Mouse (Mus musculus): ENCODE results near the gene Gna13. TPM values are rescaled to one million over a fixed set of nuclear protein-coding genes. Genes with fewer than 3 reads are reported as not detected.

Gna13 gene
- total and polyA plus RNA-seq, 3 experiments = 32.2 to 57.6 (median 39.3) TPM

DNA sequence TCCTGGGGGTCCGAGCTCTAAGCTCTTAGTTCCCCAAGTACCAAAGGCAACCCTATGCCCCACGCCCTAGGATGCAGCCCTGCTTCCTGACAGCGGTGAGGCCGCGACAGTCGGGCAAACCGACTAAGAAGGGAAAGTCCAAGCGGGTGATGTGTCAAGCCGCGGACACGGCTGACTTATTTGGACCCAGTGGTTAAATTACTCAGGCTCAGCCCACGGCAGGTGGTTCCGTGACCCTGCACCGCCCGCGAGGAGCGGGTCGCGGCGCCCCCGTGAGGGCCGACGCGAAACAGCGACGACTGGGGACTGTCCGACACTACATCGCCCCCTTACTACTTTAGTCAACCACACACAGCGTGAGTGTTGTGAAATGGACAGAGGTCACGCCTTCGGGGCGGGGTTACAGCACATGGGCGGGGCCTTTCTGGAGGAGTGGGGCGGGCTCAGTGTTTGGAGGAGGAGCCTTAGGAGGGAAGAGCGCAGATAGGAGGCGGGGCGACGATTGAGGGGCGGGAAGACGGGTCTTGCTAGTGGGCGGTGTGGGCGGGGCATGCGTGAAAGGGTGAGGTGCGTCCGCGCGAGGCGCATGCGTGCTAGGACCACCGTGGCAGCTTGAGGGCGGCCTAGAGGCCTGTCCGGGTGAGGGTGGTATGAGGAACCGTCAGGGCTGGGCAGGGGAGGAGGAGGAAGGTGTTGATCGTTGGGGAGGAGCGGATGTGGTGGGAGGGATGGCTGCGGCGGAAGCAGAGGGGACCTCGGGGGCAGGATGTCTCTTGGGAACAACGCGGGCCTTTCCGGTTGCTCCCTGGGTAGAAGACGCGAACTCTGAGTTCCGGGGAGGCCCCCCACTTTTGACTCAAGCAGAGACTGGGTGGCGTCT, 63.0 kb downstream of the Gna13 start, which contains the start of gene Amz2 (continued):
- TF ChIP-seq POLR2A (IDR thresholded peaks at IDR 0.05; ENCODE audit: low read depth, low read length) = peak; percentile 56; the same call in 1 of the 2 replicates

DNA sequence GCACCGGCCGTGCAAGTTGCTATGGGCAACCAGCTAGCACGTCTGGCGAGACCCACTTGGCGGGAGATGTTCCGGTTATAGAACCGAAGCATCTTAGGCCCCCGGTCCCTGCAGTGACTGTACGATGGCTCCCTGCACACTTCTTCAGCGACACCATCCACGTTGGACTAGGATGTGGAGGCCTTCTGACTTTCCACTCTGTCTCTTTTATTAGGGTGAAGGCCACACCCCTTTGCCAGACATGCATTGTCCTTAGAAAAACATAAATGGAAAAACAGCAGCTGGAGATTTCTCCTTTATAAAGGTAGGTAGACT, 63.6 kb downstream of the Gna13 start:
- peak overlapping the region; percentile 57 to 77 (median 70) for H3K4me3 ChIP-seq (replicated peaks in 1 of 3; ENCODE audit: low read depth in 2 of 3, low read length in 2 of 3, poor library complexity in 1 of 3)
- TF ChIP-seq ZNF384 (IDR thresholded peaks at IDR 0.05; ENCODE audit: low read depth, low read length) (no peak), SIN3A (IDR thresholded peaks at IDR 0.05; ENCODE audit: low read length) (peak; percentile 16; the same call in 1 of the 2 replicates), MXI1 (IDR thresholded peaks at IDR 0.05; ENCODE audit: low read depth, low read length) (peak; percentile 92), TBP (conservative IDR thresholded peaks at IDR 0.05; ENCODE audit: low read depth, low read length) (peak; percentile 85), EP300 (IDR thresholded peaks at IDR 0.05; ENCODE audit: low read length) (no peak)
- H3K27ac ChIP-seq (ENCODE audit: insufficient read depth, low read depth) = peak overlapping the region; percentile 82
- no peaks in the 10 kb centered on the region; the same call in 1 of the 2 replicates for H3K79me2 ChIP-seq (replicated peaks; ENCODE audit: control insufficient read depth, extremely low read depth, insufficient read depth, poor library complexity, severe bottlenecking)
- in situ Hi-C loops (cut with MboI; ENCODE audit: low pct_ligation_motif_present, low pct_unique_long_range_greater_than_20kb, low sequenced_read_pairs) (loop anchor here (5.0 kb wide), 1 partner anchor 94 kb away; no protein-coding TSS in a partner anchor), dilution Hi-C loops (cut with MboI; ENCODE audit: extremely low pct_ligation_motif_present, extremely low pct_unique_long_range_greater_than_20kb, low sequenced_read_pairs) (no loop called here)
- peaks cover 15 to 36% of the 10 kb centered on the region in 2 experiments for H3K4me1 ChIP-seq (ENCODE audit: control insufficient read depth in 1 of 2, insufficient read depth in 2 of 2)
- H3K36me3 ChIP-seq (replicated peaks in 1 of 2; ENCODE audit: control insufficient read depth in 1 of 2, insufficient read depth in 1 of 2, low read length in 1 of 2) = peaks cover 16 to 22% of the 10 kb centered on the region in 2 experiments
- DNase-seq (ENCODE audit: extremely low read depth) = no peak
- no peaks in the 10 kb centered on the region for H3K27me3 ChIP-seq (replicated peaks)
- peak overlapping the region; percentile 89; the same call in 1 of the 2 replicates for H3K4me2 ChIP-seq (ENCODE audit: insufficient read depth, low read depth, poor library complexity, severe bottlenecking)
- H3K9ac ChIP-seq (ENCODE audit: insufficient read depth, low read depth) = peak overlapping the region; percentile 76
- H3K9me3 ChIP-seq (replicated peaks; ENCODE audit: low read length) = peaks cover 9% of the 10 kb centered on the region

DNA sequence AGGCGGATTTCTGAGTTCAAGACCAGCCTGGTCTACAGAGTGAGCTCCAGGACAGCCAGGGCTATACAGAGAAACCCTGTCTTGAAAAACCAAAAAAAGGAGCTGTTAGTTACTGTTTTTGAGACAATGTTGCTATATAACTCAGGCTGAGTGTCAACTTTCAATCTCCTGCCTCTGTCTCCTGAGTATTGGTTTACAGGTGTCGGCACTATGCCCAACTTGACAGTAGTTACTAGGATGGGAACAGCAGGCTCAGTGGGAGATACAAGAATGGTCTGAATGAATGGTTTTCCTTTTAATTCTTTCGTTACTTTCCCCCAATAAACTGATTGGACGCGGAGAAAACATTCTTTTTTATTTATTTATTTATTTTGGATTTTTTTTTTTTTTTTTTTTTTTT, 64.7 kb downstream of the Gna13 start:
- peak overlapping the region; percentile 76; the same call in 1 of the 2 replicates for H3K9ac ChIP-seq (ENCODE audit: insufficient read depth, low read depth)
- no peak overlapping the region for H3K4me3 ChIP-seq (replicated peaks in 1 of 3; ENCODE audit: low read depth in 2 of 3, low read length in 2 of 3, poor library complexity in 1 of 3)
- dilution Hi-C loops (cut with MboI; ENCODE audit: extremely low pct_ligation_motif_present, extremely low pct_unique_long_range_greater_than_20kb, low sequenced_read_pairs) (no loop called here), in situ Hi-C loops (cut with MboI; ENCODE audit: low pct_ligation_motif_present, low pct_unique_long_range_greater_than_20kb, low sequenced_read_pairs) (loop anchor here (5.0 kb wide), 1 partner anchor 95 kb away; no protein-coding TSS in a partner anchor)
- no peaks in the 10 kb centered on the region; the same call in 1 of the 2 replicates for H3K79me2 ChIP-seq (replicated peaks; ENCODE audit: control insufficient read depth, extremely low read depth, insufficient read depth, poor library complexity, severe bottlenecking)
- DNase-seq (ENCODE audit: extremely low read depth) = no peak
- H3K4me1 ChIP-seq (ENCODE audit: control insufficient read depth in 1 of 2, insufficient read depth in 2 of 2) = peaks cover 18 to 41% of the 10 kb centered on the region in 2 experiments
- peak overlapping the region; percentile 89 for H3K4me2 ChIP-seq (ENCODE audit: insufficient read depth, low read depth, poor library complexity, severe bottlenecking)
- H3K27me3 ChIP-seq (replicated peaks) = no peaks in the 10 kb centered on the region
- TF ChIP-seq POLR2AphosphoS2 (IDR thresholded peaks at IDR 0.05; ENCODE audit: low read depth, low read length) (no peak), ZNF384 (IDR thresholded peaks at IDR 0.05; ENCODE audit: low read depth, low read length) (peak; percentile 71; the same call in 1 of the 2 replicates)
- H3K36me3 ChIP-seq (replicated peaks in 1 of 2; ENCODE audit: control insufficient read depth in 1 of 2, insufficient read depth in 1 of 2, low read length in 1 of 2) = peaks cover 18 to 25% of the 10 kb centered on the region in 2 experiments
- H3K9me3 ChIP-seq (replicated peaks; ENCODE audit: low read length) = peaks cover 4% of the 10 kb centered on the region
- no peak overlapping the region for H3K27ac ChIP-seq (ENCODE audit: insufficient read depth, low read depth)

DNA sequence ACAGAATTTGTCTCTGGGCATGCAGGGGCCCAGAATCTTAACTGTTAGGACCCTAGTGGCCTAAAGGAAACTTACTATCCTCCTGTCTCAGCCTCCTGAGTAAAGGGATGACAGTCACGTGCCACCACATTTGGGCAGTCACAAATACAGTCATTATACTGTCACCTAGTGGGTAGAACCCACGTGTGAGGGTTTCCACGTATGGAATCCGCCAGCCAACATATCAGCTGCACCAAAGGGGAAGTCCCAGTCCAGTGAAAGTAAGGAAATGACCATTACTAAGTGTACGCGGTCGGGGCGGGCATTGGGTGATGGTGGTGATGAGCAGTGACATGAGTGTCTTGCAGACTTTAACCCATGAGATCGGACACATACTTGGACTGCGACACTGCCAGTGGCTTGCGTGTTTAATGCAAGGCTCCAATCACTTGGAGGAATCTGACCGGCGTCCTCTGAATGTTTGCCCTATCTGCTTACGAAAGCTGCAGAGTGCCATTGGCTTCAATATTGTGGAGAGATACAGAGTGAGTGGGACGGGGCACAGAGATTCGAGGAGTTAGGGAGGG, 71.7 kb downstream of the Gna13 start:
- H3K4me1 ChIP-seq (ENCODE audit: control insufficient read depth in 1 of 2, insufficient read depth in 2 of 2) = peaks cover 27 to 55% of the 10 kb centered on the region in 2 experiments
- H3K27me3 ChIP-seq (replicated peaks) = no peaks in the 10 kb centered on the region
- no peak overlapping the region for H3K4me2 ChIP-seq (ENCODE audit: insufficient read depth, low read depth, poor library complexity, severe bottlenecking)
- TF ChIP-seq RAD21 (IDR thresholded peaks at IDR 0.05; ENCODE audit: low read depth, low read length) (peak; percentile 17), ETS1 (conservative IDR thresholded peaks at IDR 0.05; ENCODE audit: low read depth, low read length) (peak; percentile 74), BHLHE40 (IDR thresholded peaks at IDR 0.05; ENCODE audit: low read depth, low read length) (peak; percentile 88), IRF4 (IDR thresholded peaks at IDR 0.05; ENCODE audit: low read depth, low read length) (0 out of 2 replicates have a peak, but pooled peaks have one; percentile 9), E2F4 (IDR thresholded peaks at IDR 0.05; ENCODE audit: insufficient replicate concordance, low read depth, low read length) (no peak), MAX (IDR thresholded peaks at IDR 0.05; ENCODE audit: low read length) (0 out of 2 replicates have a peak, but pooled peaks have one; percentile 40), MEF2A (IDR thresholded peaks at IDR 0.05; ENCODE audit: borderline replicate concordance, low read depth, low read length) (no peak), CTCF (conservative IDR thresholded peaks at IDR 0.05 in 1 of 2, IDR thresholded peaks at IDR 0.05 in 1 of 2; ENCODE audit: low read depth in 2 of 2, low read length in 2 of 2) (peak in 1 of 2 experiments; percentile 36; a peak in 2 of 4 replicates), ZKSCAN1 (IDR thresholded peaks at IDR 0.05; ENCODE audit: borderline replicate concordance, low read depth, low read length) (no peak), ZNF384 (IDR thresholded peaks at IDR 0.05; ENCODE audit: low read depth, low read length) (no peak), MXI1 (IDR thresholded peaks at IDR 0.05; ENCODE audit: low read depth, low read length) (peak; percentile 19; the same call in 1 of the 2 replicates), POLR2A (IDR thresholded peaks at IDR 0.05; ENCODE audit: low read depth, low read length) (no peak)
- dilution Hi-C loops (cut with MboI; ENCODE audit: extremely low pct_ligation_motif_present, extremely low pct_unique_long_range_greater_than_20kb, low sequenced_read_pairs) = no loop called here
- no peak overlapping the region for H3K9ac ChIP-seq (ENCODE audit: insufficient read depth, low read depth)
- peaks cover 18 to 57% of the 10 kb centered on the region in 2 experiments for H3K36me3 ChIP-seq (replicated peaks in 1 of 2; ENCODE audit: control insufficient read depth in 1 of 2, insufficient read depth in 1 of 2, low read length in 1 of 2)
- H3K9me3 ChIP-seq (replicated peaks; ENCODE audit: low read length) = no peaks in the 10 kb centered on the region
- H3K79me2 ChIP-seq (replicated peaks; ENCODE audit: control insufficient read depth, extremely low read depth, insufficient read depth, poor library complexity, severe bottlenecking) = no peaks in the 10 kb centered on the region
- in situ Hi-C loops (cut with MboI; ENCODE audit: low pct_ligation_motif_present, low pct_unique_long_range_greater_than_20kb, low sequenced_read_pairs) = no loop called here
- peak; percentile 51 for DNase-seq (ENCODE audit: extremely low read depth)
- H3K27ac ChIP-seq (ENCODE audit: insufficient read depth, low read depth) = no peak overlapping the region
- H3K4me3 ChIP-seq (replicated peaks in 1 of 3; ENCODE audit: low read depth in 2 of 3, low read length in 2 of 3, poor library complexity in 1 of 3) = peak overlapping the region in 1 of 3 experiments; percentile 26

All from CH12.LX (cell line).